Mouse (Mus musculus) layer of hippocampus, adult 2 months (tissue): ENCODE results near the gene Nrsn2. TPM values are rescaled to one million over a fixed set of nuclear protein-coding genes. Genes with fewer than 3 reads are reported as not detected.

Experiments
- DNase-seq, 2 experiments: peaks; one replicate each; pipeline ENCODE4 v3.0.0; 2022; ENCODE audit warnings: low spot score in 2 of 2
- H3K27ac ChIP-seq: fragments of 200-600 bp; 2 replicates; pipeline ENCODE4 v1.8.1; 2022
- H3K4me3 ChIP-seq: fragments of 200-600 bp; 2 replicates; pipeline ENCODE4 v1.8.1; 2022; ENCODE audit warnings: mild to moderate bottlenecking
- CTCF ChIP-seq: fragments of 200-600 bp; conservative IDR thresholded peaks from 2 replicates; pipeline ENCODE4 v1.8.1; 2022; ENCODE audit warnings: antibody characterized with exemption, mild to moderate bottlenecking, moderate library complexity
- long read RNA-seq, 2 experiments: library from polyadenylated mRNA; stranded (forward); transcript quantifications; one replicate each; pipeline ENCODE4 v2.0.0; 2021; ENCODE audit warnings: borderline mapping rate in 2 of 2
- total RNA-seq, 2 experiments: library from RNA; stranded (reverse); gene quantifications; 2 replicates each; pipeline ENCODE4 v1.2.3; 2021

The Nrsn2 gene
- 10 to 100 TPM; 66.3 to 83.0 TPM for total RNA-seq
- long read RNA-seq, experiment 1, transcript Nrsn2-201 (3 exons, 1,455 nt) = major isoform, 42 of 58 reads
- long read RNA-seq, experiment 1, partial matches to known transcripts = 4 of 58 reads
- long read RNA-seq, experiment 1, other reads (novel, unspliced or antisense) = 12 of 58 reads
- long read RNA-seq, experiment 2, transcript Nrsn2-201 (3 exons, 1,455 nt) = major isoform, 45 of 50 reads
- long read RNA-seq, experiment 2, partial matches to known transcripts = 1 of 50 reads
- long read RNA-seq, experiment 2, other reads (novel, unspliced or antisense) = 4 of 50 reads

DNA sequence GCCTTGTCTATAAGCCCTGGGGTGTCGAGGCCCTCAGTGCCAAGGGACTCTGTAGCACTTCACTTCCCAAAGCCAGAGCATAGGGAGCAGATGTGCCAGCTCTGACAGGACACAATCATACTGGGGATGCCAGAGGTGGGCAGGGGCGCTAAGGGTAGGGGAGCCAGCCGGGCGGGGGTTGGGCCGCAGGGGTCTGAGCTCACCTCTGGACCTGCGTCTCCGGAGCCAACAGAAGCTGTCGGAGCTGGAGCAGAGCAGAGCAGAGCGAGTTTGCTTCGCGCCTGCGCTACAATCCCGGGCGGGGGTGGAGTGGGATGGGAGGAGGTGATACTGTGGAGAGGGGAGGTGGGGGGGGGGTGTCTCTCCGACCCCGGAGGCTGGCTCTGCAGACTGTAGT lies at the start of gene Nrsn2:
Nrsn2 (minus strand) TSS at position 294 of the 397 bp plus-strand sequence.
- DNase-seq = peak in 1 of 2 experiments; percentile 54
- no peak for TF ChIP-seq CTCF

DNA sequence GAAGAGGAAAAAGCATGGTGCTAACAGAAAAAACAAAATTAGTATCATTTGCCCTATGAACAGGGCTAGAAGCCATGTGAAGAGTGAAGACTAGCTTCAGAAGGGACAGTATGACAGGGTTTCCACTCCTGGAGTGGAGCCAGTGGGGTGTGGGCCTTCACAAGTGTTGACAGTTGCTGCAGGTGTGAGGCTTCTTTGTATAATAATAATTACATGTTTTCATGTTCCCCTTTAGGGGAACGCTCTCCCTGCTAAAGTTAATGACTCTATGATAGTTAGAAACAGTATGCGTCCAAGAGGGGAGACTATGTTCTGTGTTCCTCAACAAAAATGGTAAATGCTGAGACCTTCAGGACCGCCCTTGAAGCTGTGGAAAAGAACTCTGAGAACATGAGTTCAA lies 39.3 kb upstream of the Nrsn2 start:
- no peak overlapping the region for H3K4me3 ChIP-seq

More for the DNA sequence above, at the start of gene Nrsn2:
- Histone ChIP-seq H3K4me3 (peak within 1 kb of the TSS; percentile 49), H3K27ac (peak within 1 kb of the TSS; percentile 74)

GRCm38 (mm10) chr2:152415287-152415686 lies 38.8 kb upstream of the Nrsn2 start, which contains the start of gene 6820408C15Rik:
Gene 6820408C15Rik, plus strand, starts transcription at chr2:152415587.
- no peak for DNase-seq
- H3K27ac ChIP-seq = peak within 1 kb of the TSS; percentile 99
- no peak for TF ChIP-seq CTCF
- peak within 1 kb of the TSS; percentile 95 for H3K4me3 ChIP-seq

More for the DNA sequence above, 39.3 kb upstream of the Nrsn2 start:
- no peak overlapping the region for H3K27ac ChIP-seq
- no peak for TF ChIP-seq CTCF
- no peak for DNase-seq

- TF ChIP-seq CTCF = no peak
- DNase-seq = peak; percentile 83 to 84
- Histone ChIP-seq H3K27ac (peak within 1 kb of the TSS; percentile 99), H3K4me3 (peak within 1 kb of the TSS; percentile 95)
Measured at GRCm38 (mm10) chr2:152414591-152415165, 38.2 kb upstream of the Nrsn2 start, which contains the start of gene Zcchc3. Gene Zcchc3, minus strand, starts transcription at chr2:152415027.

- DNase-seq = no peak
- Histone ChIP-seq H3K27ac (peak overlapping the region; percentile 99), H3K4me3 (peak overlapping the region; percentile 95)
- no peak for TF ChIP-seq CTCF
Measured at GRCm38 (mm10) chr2:152413765-152414584, 37.5 kb upstream of the Nrsn2 start.

DNA sequence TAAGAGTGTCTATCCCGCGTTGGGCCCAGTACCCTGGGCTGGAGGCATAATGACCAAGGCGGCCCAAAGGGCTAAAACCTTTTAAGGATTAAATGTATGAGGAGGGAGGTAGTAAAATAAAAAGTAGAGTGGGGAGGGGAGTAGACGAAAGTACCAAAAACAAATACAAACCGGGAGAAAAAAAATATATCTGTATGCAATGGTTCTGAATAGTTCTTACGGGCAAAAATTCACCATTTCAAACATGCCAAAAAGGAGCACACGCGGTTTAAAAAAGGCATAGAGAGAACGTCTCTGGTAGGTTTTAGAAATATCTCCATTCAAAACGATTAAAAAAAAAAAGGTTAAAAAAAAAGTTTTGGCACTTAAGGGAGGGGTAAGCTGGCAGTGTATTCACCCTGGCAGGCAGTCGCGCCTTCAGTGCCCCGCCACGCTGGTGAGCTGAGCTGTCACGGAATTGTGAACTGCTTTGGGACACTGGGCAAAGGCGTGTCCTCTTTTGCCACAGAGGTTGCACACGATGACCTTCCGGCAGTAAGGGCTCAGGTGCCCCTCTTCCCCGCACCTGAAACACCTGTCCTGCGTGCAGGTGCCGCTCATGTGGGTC lies 36.8 kb upstream of the Nrsn2 start:
- no peak for TF ChIP-seq CTCF
- DNase-seq = no peak
- H3K4me3 ChIP-seq = peak overlapping the region; percentile 95
- H3K27ac ChIP-seq = peak overlapping the region; percentile 99

DNA sequence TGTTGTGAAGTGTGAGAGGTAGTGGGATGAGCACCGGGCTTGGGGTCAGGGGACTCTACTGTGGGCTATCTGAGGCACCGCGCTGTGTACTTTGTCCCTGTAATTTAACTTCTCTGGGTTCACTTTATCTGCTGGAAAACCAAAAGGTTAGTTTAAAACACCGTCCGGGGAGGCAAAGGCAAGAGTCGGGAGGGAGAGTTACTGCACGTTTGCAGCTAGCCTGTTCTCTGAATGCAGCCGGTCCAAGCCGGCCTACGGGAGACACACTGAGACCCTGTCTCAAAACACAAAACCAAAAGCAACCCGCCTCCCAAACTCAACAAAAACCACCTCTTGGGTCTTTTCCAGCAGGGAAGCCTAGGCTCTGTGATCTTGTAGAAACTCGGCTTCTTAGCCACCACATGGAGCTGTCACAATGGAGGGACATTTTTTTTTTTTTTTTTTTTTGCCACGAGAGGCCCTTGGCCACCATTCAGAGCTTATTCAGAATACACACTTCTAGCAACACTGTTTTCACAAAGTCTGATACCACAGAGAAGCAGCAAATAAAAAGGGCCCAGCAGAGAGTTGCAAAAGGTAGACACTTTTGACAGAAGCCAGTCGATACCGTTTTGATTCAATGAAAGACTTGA lies 36.2 kb upstream of the Nrsn2 start:
- Histone ChIP-seq H3K27ac (peak overlapping the region; percentile 99; the same call in 1 of the 2 replicates), H3K4me3 (peak overlapping the region; percentile 95)
- TF ChIP-seq CTCF = no peak
- DNase-seq = no peak

GRCm38 (mm10) chr2:152411471-152411870 lies 35.0 kb upstream of the Nrsn2 start:
- TF ChIP-seq CTCF = no peak
- peak overlapping the region; percentile 29; the same call in 1 of the 2 replicates for H3K4me3 ChIP-seq
- no peak for DNase-seq
- peak overlapping the region; percentile 99 for H3K27ac ChIP-seq

- Histone ChIP-seq H3K4me3 (peak overlapping the region; percentile 29; the same call in 1 of the 2 replicates), H3K27ac (peak overlapping the region; percentile 99)
- DNase-seq = peak; percentile 71 to 76
- no peak for TF ChIP-seq CTCF
Measured at GRCm38 (mm10) chr2:152410971-152411371, 34.5 kb upstream of the Nrsn2 start.

DNA sequence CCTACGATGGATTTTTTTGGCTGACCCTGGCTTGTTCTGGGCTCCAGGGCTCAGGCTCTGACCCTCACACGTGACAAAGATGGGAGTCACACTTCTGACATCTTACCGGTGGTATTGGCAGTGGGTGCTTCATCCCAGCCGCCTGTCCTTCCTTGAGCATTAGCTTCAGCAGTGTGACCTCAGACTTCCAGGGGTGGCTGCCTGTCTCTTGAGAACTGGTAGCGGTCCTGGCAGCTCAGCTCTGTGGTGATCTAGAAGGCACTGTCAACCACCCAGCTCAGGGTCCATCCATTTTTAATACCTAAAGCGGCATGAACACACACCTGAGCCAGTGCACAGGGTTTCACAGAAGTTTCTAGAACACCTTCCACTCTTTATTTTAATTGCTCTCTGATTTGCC lies 33.3 kb upstream of the Nrsn2 start:
- Histone ChIP-seq H3K4me3 (no peak overlapping the region), H3K27ac (no peak overlapping the region; the same call in 1 of the 2 replicates)
- no peak for TF ChIP-seq CTCF
- no peak for DNase-seq

- Histone ChIP-seq H3K27ac (peak overlapping the region; percentile 90), H3K4me3 (peak overlapping the region; percentile 52)
- DNase-seq = peak; percentile 96 to 98
- peak; percentile 27 for TF ChIP-seq CTCF
Measured at GRCm38 (mm10) chr2:152406126-152406525, 29.7 kb upstream of the Nrsn2 start.

- peak in 1 of 2 experiments; percentile 19 for DNase-seq
- H3K4me3 ChIP-seq = peak overlapping the region; percentile 60
- no peak for TF ChIP-seq CTCF
- peak overlapping the region; percentile 93 for H3K27ac ChIP-seq
Measured at GRCm38 (mm10) chr2:152399122-152399542, 22.7 kb upstream of the Nrsn2 start.
